ENCODE assay signal across 15 mouse cellular contexts in genomic region chr9:58143419-58143818, GRCm38 (mm10). TPM values are rescaled to one million over a fixed set of nuclear protein-coding genes. Genes with fewer than 3 reads are reported as not detected.
DNase-seq lines count a peak whose midpoint lies in the region; ATAC-seq lines count a peak whose summit lies in the region.
"Had no signal": no experiment of that assay in that cellular context is flagged by ENCODE, and none has a peak within 500 bp of the region (broad histone marks: within the 10 kb centered on the region; RNA-seq: fewer than 3 reads in every experiment).

No protein-coding gene starts in this region.

- peaks cover 47% of the 10 kb centered on the region for H3K4me1 ChIP-seq in embryonic facial prominence, embryonic 13.5 days
- H3K4me1 ChIP-seq in hindbrain, embryonic 12.5 days: peaks cover 16% of the 10 kb centered on the region
- H3K4me1 ChIP-seq: liver, embryonic 12.5 days had no signal

- no peak overlapping the region for H3K27ac ChIP-seq in embryonic facial prominence, embryonic 13.5 days
- H3K27ac ChIP-seq in hindbrain, embryonic 12.5 days: no peak overlapping the region
- H3K27ac ChIP-seq: liver, embryonic 12.5 days; midbrain, embryonic 12.5 days had no signal

- DNase-seq in gastrocnemius, postnatal 10 days: peak; percentile 44
- no peak for DNase-seq in gastrocnemius, postnatal 25 days
- peak; percentile 34 for DNase-seq in kidney, postnatal 14 days
- no peak for DNase-seq in kidney, adult 9 months
- DNase-seq in lung, postnatal 36 days: peak; percentile 72
- DNase-seq in spleen, postnatal 36 days (ENCODE audit: low spot score in 2 of 2): no peak
- DNase-seq: adrenal gland, adult 8-10 months; cerebellum, adult 11-12 months had no signal

- no peak for ATAC-seq in embryonic facial prominence, embryonic 13.5 days (ENCODE audit: insufficient number of reproducible peaks, insufficient read depth, low FRiP score, low TSS enrichment, low read depth)
- ATAC-seq in hindbrain, embryonic 12.5 days (ENCODE audit: low FRiP score): no peak
- ATAC-seq: liver, embryonic 12.5 days had no signal

- H3K27me3 ChIP-seq in embryonic facial prominence, embryonic 13.5 days: no peaks in the 10 kb centered on the region
- peaks cover 10% of the 10 kb centered on the region for H3K27me3 ChIP-seq in hindbrain, embryonic 12.5 days
- H3K27me3 ChIP-seq: hindbrain, embryonic 15.5 days had no signal

- no peaks in the 10 kb centered on the region for H3K9me3 ChIP-seq in embryonic facial prominence, embryonic 13.5 days
- no peaks in the 10 kb centered on the region for H3K9me3 ChIP-seq in hindbrain, embryonic 12.5 days (replicated peaks)
- H3K9me3 ChIP-seq: hindbrain, embryonic 15.5 days; liver, embryonic 12.5 days; midbrain, embryonic 12.5 days had no signal

- H3K9ac ChIP-seq in embryonic facial prominence, embryonic 13.5 days: peak overlapping the region; percentile 27; the same call in 1 of the 2 replicates
- no peak overlapping the region for H3K9ac ChIP-seq in hindbrain, embryonic 12.5 days
- H3K9ac ChIP-seq: hindbrain, embryonic 15.5 days; liver, embryonic 12.5 days; midbrain, embryonic 12.5 days had no signal

- H3K36me3 ChIP-seq in embryonic facial prominence, embryonic 13.5 days: peaks cover 7% of the 10 kb centered on the region; the same call in 1 of the 2 replicates
- H3K36me3 ChIP-seq in hindbrain, embryonic 12.5 days: no peaks in the 10 kb centered on the region
- H3K36me3 ChIP-seq: hindbrain, embryonic 15.5 days; liver, embryonic 12.5 days; midbrain, embryonic 12.5 days had no signal

- WGBS in embryonic facial prominence, embryonic 13.5 days: 21% methylated on average over 7 of the region's 7 CpGs
- WGBS in hindbrain, embryonic 12.5 days: 38% methylated on average over 7 of the region's 7 CpGs

- H3K4me2 ChIP-seq in embryonic facial prominence, embryonic 13.5 days: no peak overlapping the region
- H3K4me2 ChIP-seq in hindbrain, embryonic 12.5 days (replicated peaks): no peak overlapping the region
- H3K4me2 ChIP-seq: hindbrain, embryonic 15.5 days; liver, embryonic 12.5 days; midbrain, embryonic 12.5 days had no signal

- H3K4me3 ChIP-seq in embryonic facial prominence, embryonic 13.5 days: no peak overlapping the region
- no peak overlapping the region for H3K4me3 ChIP-seq in hindbrain, embryonic 12.5 days
- H3K4me3 ChIP-seq: hindbrain, embryonic 15.5 days; liver, embryonic 12.5 days; midbrain, embryonic 12.5 days had no signal

RNA-seq across cellular contexts. Expression of gene Ccdc33, which starts 24.8 kb away (rescaled TPM):
- total RNA-seq in gastrocnemius, postnatal 10 days (2021): not detected
- not detected for total RNA-seq in gastrocnemius, postnatal 25 days (2021)
- polyA plus RNA-seq in embryonic facial prominence, embryonic 13.5 days (2015; fragmentation: Nextera tagmentation; extraction: Ambion mirVana): 0.83 TPM in 1 of 2 replicates, not detected in the other
- 1.0 and 1.5 TPM in 2 replicates for polyA plus RNA-seq in hindbrain, embryonic 12.5 days (2016; fragmentation: Nextera tagmentation; extraction: Ambion mirVana)
- polyA plus RNA-seq: liver, embryonic 12.5 days; neural tube, embryonic 14.5 days; small intestine, adult 2 months had no signal

Comparison
In these comparisons a context has a peak if more than half of its experiments do, and no peak if none do; other contexts are left out.
1. DNase-seq: peak in gastrocnemius, postnatal 10 days (single experiment), kidney, postnatal 14 days (single experiment) and lung, postnatal 36 days (single experiment); none in gastrocnemius, postnatal 25 days (single experiment), kidney, adult 9 months (single experiment) and spleen, postnatal 36 days (0 of 2).